Mouse (Mus musculus) midbrain, embryonic 14.5 days (tissue): ENCODE results near the gene Olfr165. TPM values are rescaled to one million over a fixed set of nuclear protein-coding genes. Genes with fewer than 3 reads are reported as not detected.
"Not testable (repeated sequence)": the region's sequence is repeated elsewhere in the genome, so short reads cannot be mapped to it uniquely, and the experiment has no call there.

ENCODE experiments used
- ATAC-seq: fragments of 200-750 bp; cut with Nextera tagmentation; 2 replicates; pipeline ENCODE4 v1.8.0; 2017; ENCODE audit warnings: moderate number of reproducible peaks, moderate library complexity; ENCODE audit not compliant: low FRiP score, low TSS enrichment
- DNase-seq: peaks from one replicate; pipeline ENCODE4 v3.0.0-alpha.2; 2015
- H3K27ac ChIP-seq: fragments of 300-500 bp; sonication (generic); replicated peaks from 2 replicates; pipeline ENCODE4 v1.5.1; 2014; ENCODE audit warnings: mild to moderate bottlenecking, low read depth, low read length, moderate library complexity
- H3K27me3 ChIP-seq: fragments of 300-500 bp; sonication (generic); 2 replicates; pipeline ENCODE4 v1.6.1; 2014; ENCODE audit warnings: low read length, control low read depth, mixed read lengths; ENCODE audit not compliant: control insufficient read depth, insufficient read depth
- H3K36me3 ChIP-seq: fragments of 300-500 bp; sonication (generic); 2 replicates; pipeline ENCODE4 v1.6.1; 2014; ENCODE audit warnings: low read length, control low read depth; ENCODE audit not compliant: control insufficient read depth, insufficient read depth
- H3K4me1 ChIP-seq: fragments of 300-500 bp; sonication (generic); 2 replicates; pipeline ENCODE4 v1.6.1; 2014; ENCODE audit warnings: mild to moderate bottlenecking, antibody characterized with exemption, low read length, control low read depth; ENCODE audit not compliant: control insufficient read depth, insufficient read depth
- H3K4me2 ChIP-seq: fragments of 300-500 bp; sonication (generic); 2 replicates; pipeline ENCODE4 v1.6.1; 2014; ENCODE audit warnings: mild to moderate bottlenecking, low read length, moderate library complexity
- H3K4me3 ChIP-seq: fragments of 300-500 bp; sonication (generic); replicated peaks from 2 replicates; pipeline ENCODE4 v1.5.1; 2014; ENCODE audit warnings: low read depth, low read length
- H3K9ac ChIP-seq: fragments of 300-500 bp; sonication (generic); replicated peaks from 2 replicates; pipeline ENCODE4 v1.6.1; 2014; ENCODE audit warnings: mild to moderate bottlenecking, low read length, moderate library complexity
- H3K9me3 ChIP-seq: fragments of 300-500 bp; sonication (generic); 2 replicates; pipeline ENCODE4 v1.6.1; 2016; ENCODE audit warnings: low read length, control low read depth, mixed read lengths; ENCODE audit not compliant: control insufficient read depth
- WGBS: fragments of 180-500 bp; shearing (Covaris S2); extraction: QIAGEN DNeasy Blood & Tissue Kit; methylation state at CpG from one replicate; pipeline ENCODE4 v1.1.7; 2014; 5-methylcytosine and 5-hydroxymethylcytosine counted together
- polyA plus RNA-seq: library from polyadenylated mRNA; unstranded; fragments of >200 nt; fragmentation: Nextera tagmentation; extraction: Ambion mirVana; gene quantifications from 2 replicates; pipeline ENCODE4 v1.2.1, GENCODE M21; 2014

Olfr165 gene
- not detected in 2 replicates for polyA plus RNA-seq

DNA sequence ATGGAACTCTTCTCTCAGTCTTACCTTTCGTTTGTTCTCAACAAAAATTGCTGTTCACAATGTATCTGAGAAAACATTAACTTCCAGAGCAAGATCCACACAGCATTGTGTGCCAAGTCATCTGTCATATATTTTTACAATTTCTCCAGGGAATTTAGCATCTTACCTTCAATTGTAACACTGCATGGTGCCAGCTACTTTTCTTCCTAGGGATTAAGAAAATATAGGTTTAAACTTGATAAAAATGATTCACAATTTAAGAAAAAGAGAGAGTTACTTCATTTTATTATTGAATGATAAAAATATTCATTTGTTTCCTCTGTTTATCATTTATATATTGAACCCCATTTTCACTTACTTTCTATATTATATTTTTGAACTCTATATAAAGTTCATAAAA, at the start of gene Olfr165:
TSS of gene Olfr165 (minus strand) at position 101 of the 400 bp plus-strand sequence.
- DNase-seq (no peak), ATAC-seq (no peak)
- H3K4me3 ChIP-seq, result no peak within 1 kb of the TSS
- H3K36me3 ChIP-seq, result no peaks in the 10 kb centered on the region
- H3K27ac ChIP-seq, result no peak within 1 kb of the TSS
- WGBS, result 63% methylated on average over 1 of the region's 1 CpGs
- H3K9me3 ChIP-seq, result no peaks in the 10 kb centered on the region
- H3K9ac ChIP-seq, result no peak within 1 kb of the TSS
- no peaks in the 10 kb centered on the region for H3K27me3 ChIP-seq
- H3K4me2 ChIP-seq, result no peak within 1 kb of the TSS
- H3K4me1 ChIP-seq, result no peaks in the 10 kb centered on the region

DNA sequence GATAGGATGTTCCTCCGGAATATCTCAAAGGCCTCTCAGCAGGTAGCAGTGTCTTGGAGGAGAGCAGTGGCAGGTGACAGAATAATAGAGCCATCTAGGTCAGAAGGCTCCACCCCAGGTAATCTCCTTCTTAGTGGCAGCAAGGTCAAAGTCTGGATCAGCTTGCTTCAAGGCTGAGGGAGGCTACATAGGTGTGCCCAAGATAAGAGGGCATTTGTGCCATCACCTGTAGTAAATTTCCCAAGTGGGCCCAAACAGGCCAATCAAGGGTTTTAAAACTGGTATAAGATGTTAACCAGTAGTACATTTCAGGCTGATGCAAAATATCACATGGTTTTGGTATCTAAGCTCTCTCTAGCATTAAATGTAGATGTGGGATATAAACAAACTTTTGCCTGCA, 41.4 kb upstream of the Olfr165 start:
- Histone ChIP-seq H3K9me3 (0 out of 2 replicates have a peak, but pooled peaks cover under 1% of the 10 kb centered on the region), H3K27me3 (no peaks in the 10 kb centered on the region), H3K27ac (no peak overlapping the region), H3K4me1 (no peaks in the 10 kb centered on the region), H3K4me2 (no peak overlapping the region), H3K4me3 (no peak overlapping the region), H3K9ac (no peak overlapping the region), H3K36me3 (no peaks in the 10 kb centered on the region)
- 94% methylated on average over 1 of the region's 1 CpGs for WGBS
- DNase-seq, result no peak
- no peak for ATAC-seq

DNA sequence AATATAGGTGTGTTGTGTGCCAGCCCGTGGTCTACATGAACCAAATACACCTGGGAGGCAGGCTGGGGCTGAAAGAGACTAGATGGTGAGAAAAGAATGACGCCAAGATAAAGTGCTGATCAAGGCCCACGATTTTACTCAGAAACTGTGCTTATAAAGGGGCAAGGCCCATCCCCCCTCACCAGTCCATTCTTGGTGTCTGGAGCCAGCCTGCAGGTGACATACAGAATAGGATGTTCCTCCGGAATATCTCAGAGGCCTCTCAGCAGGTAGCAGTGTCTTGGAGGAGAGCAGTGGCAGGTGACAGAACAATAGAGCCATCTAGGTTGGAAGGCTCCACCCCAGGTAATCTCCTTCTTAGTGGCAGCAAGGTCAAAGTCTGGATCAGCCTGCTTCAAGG, 35.8 kb upstream of the Olfr165 start:
- not testable (repeated sequence) for H3K27ac ChIP-seq, ATAC-seq, H3K9ac ChIP-seq, H3K9me3 ChIP-seq, H3K4me3 ChIP-seq, DNase-seq, H3K4me1 ChIP-seq, H3K27me3 ChIP-seq, H3K4me2 ChIP-seq, H3K36me3 ChIP-seq
- WGBS, result 79% methylated on average over 4 of the region's 4 CpGs

DNA sequence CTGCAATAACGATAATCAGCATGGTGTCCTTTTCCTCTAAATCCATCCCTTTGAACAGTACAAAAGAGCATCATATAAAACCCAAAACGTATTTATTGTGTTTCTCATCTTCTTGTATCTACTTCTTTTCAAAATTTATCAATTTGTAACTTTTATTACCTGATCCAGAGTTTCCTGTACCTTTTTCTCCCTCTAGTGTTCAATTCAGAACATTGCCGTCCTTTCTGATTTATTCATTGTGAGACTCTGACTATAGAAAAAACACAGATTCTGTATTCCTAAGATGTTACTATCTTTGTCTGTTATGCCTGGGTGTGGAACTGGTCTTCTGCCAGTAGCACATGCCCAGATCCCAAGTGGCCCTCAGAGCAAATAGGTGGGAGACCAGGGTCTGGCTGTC, 35.0 kb downstream of the Olfr165 start:
- no peaks in the 10 kb centered on the region for H3K27me3 ChIP-seq
- H3K9ac ChIP-seq, result no peak overlapping the region
- H3K9me3 ChIP-seq, result no peaks in the 10 kb centered on the region
- H3K36me3 ChIP-seq, result no peaks in the 10 kb centered on the region
- WGBS, result 60% methylated on average over 3 of the region's 3 CpGs
- H3K27ac ChIP-seq, result no peak overlapping the region
- no peak for DNase-seq
- no peak overlapping the region for H3K4me3 ChIP-seq
- no peaks in the 10 kb centered on the region for H3K4me1 ChIP-seq
- H3K4me2 ChIP-seq, result no peak overlapping the region
- ATAC-seq, result no peak

Other genes with a start within 250 kb of the Olfr165 start
- not detected in 2 replicates for gene Olfr164, start 109.1 kb downstream of the Olfr165 start, polyA plus RNA-seq
- not detected in 2 replicates for gene Olfr166, start 60.6 kb upstream of the Olfr165 start, polyA plus RNA-seq
- gene Olfr167, start 99.1 kb upstream of the Olfr165 start, polyA plus RNA-seq, result not detected in 2 replicates
- gene Olfr168, start 112.4 kb upstream of the Olfr165 start, polyA plus RNA-seq, result not detected in 2 replicates
- gene Olfr169, start 148.7 kb upstream of the Olfr165 start, polyA plus RNA-seq, result not detected in 2 replicates
- not detected in 2 replicates for gene Olfr170, start 188.7 kb upstream of the Olfr165 start, polyA plus RNA-seq
- not detected in 2 replicates for gene Olfr171, start 206.8 kb upstream of the Olfr165 start, polyA plus RNA-seq